Mouse (Mus musculus): ENCODE data around the gene Thoc7.
"Not testable (repeated sequence)": the region's sequence is repeated elsewhere in the genome, so short reads cannot be mapped to it uniquely, and the experiment has no call there.

Thoc7 gene

DNA sequence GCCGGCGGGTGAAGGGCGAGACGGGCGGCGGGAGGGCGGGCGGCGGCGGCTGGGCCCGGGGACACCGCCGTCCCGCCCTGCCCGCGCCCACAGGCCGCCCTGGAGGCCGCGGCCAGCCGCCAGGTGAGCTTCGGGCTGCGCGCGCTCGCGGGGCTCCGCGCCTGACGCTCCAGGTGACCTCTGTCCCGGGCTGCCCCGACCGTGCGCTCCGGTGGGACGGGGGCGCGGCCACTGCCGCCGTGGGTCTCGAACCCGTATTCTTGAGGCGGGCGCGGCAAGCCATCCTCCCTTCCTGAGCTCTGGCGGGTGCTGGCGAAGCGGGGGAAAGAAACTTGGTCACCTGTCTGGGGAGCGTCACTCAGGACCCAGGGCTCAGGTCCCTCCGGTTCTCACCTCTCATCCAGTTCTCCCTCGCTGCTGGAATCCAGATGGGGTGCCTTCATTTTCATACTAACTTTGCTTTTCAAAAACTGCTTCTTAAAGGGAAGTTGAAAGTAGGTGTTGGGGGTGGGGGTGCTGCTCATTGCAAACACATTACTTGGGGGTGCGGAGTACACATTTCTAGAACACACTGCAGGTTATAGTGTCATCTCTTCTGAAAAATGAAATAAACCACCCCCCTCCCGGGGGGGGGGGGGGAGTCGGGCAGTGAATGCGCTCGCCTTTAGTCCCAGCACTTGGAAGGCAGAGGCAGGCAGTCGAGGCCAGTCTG, at the start of gene Thoc7, which contains the start of gene Atxn7:
TSS of gene Thoc7 (minus strand) at position 452 of the 712 bp plus-strand sequence.
TSS of gene Atxn7 (plus strand) at position 40 of the 712 bp plus-strand sequence.
- peak; percentile 69 to 71 for DNase-seq (ENCODE audit: low spot score in 2 of 2)

DNA sequence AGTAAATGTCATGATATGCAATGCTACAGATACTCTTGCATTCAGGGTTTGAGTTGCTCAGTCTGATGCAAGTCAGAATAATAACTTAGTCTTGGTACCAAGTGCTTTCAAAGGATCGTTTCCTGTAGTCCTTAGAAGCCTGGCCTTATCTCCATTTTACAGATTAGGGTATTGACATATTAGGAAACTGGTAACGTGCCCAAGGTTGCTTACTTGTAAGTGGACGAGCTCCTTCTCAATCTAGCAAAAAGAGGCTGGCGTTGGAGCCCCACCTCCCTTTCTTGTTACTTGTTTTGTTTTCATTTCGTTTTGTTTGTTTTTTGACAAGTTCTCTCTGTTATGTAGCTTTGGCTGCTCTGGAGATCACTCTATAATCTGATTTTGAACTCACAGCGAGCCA, 48.1 kb upstream of the Thoc7 start:
- DNase-seq (ENCODE audit: low spot score in 2 of 2) = no peak

DNA sequence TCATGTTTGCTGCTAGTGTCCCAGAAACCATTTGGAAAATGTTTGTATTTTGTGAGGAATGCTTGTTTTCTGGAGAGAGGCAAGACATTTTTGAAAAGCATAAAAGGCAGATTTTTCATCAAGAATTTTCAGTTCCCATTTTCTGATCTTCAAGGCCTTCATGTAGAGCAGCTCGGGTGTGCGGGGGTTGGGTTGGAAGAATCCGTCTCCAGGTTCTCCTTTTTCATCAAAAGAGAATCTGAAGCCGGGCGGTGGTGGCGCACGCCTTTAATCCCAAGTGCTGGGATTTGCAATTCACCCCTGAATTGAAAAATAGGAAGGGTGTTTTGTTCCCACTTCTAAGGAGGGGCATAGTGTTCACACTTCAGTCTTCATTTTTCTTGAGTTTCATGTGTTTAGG, 41.1 kb upstream of the Thoc7 start:
- no peak for DNase-seq (ENCODE audit: low spot score in 2 of 2)

- no peak for DNase-seq (ENCODE audit: low spot score in 2 of 2)
Observed at GRCm38 (mm10) chr14:13995206-13996097, 33.8 kb upstream of the Thoc7 start.

DNA sequence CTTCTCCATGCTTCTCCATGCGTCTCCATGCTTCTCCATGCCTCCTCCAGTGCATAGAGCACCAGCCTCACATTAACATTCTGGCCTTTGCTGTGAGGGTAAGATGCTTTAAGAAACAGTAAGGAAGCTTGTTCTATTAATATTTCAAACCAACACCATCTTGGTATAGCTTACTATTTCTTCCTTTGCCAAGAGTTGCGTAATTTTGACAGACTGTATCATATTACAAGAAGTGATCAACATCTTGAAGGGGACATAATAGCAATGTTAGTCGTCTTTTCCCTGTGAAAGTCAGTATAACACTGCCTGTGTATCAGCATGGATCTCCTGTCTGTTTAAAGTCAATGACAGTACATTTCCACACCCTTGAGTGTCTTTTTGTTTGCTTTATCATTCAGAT, 29.1 kb upstream of the Thoc7 start:
- no peak for DNase-seq (ENCODE audit: low spot score in 2 of 2)

DNA sequence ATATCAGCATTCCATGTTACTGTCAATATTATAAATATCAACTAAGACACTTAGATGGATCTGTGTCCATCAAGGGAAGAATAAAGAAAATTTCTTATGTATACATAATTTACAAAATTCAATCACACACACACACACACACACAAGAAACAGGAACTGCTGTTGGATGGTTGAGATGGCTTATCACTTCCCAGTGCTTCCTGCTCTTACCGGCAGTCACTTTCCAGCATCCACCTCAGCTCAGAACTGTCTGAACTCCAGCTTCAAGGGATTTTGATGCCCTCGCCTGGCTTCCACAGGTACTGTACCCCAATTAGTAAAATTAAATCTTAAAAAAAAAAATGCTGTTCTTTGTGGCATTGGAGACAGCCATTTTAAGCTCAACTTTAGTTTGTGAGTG, 26.7 kb upstream of the Thoc7 start:
- DNase-seq (ENCODE audit: low spot score in 2 of 2) = no peak

DNA sequence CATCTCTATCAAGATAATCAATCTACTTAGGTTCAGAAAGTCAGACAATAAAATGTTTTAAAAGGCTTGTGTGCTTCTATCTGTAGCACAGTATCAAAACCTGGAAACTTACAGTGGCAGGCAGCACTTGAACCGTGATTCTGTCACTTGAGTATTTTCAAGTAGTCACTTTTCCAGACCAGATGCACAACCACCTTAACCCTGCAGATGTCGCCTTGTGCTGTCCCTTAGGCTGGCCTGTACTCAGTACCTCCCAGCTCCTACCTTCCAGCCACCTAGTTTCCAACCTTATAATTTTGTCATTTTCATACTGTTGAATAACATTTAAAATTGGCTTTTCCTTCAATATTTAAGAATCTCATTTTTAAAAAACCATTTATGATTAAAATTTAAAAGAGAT, 20.5 kb upstream of the Thoc7 start:
- no peak for DNase-seq (ENCODE audit: low spot score in 2 of 2)

DNA sequence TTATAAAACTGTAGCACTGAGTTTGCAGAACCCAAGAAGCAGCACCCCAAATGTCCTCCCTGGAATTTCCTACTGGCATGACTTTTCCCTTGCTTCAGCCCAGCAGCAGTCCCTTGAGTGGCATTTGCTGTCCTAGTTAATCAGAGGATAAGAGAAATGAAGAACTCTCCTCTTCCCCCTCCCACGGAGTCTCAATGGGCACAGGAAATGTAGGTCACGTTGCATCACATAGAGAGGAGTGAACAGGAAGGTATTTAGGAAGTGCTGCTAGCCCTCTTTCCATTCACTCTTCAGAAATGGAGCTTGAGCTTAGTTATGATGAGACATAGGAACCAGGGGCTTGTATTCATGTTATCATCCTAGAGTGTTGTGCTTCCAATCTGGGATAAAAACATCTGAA, 19.6 kb upstream of the Thoc7 start:
- DNase-seq (ENCODE audit: low spot score in 2 of 2) = no peak

GRCm38 (mm10) chr14:13977498-13977897, 15.8 kb upstream of the Thoc7 start:
- DNase-seq (ENCODE audit: low spot score in 2 of 2) = no peak

DNA sequence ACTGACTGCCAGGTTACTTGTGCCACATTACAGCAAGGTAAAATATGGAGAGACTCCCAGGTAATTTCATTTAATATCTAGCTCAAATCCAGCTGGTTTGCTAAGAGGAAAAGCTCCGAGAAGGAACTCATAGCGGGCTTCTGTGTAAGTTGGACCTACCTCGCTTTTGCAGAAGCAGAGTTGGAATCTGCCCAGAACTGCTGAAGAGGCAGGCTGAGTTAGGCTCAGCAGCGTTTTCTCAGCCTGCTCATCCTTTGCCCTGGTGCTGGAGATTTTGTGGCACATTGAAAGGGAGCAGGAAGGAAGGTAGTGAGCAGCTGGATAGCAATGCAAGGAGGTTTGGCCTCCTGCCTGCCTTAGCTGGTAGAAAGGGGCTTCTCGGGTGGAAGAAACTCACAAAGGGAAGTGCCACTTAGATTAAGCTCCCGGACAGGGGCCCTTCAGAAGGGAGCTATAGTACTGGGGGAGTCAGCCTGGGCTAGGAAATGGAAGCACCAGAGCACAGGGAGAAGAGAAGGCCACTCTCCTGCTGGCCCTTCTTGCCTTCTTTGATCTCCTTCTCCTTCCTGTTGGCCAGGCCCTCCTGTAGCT, 10.1 kb upstream of the Thoc7 start:
- no peak for DNase-seq (ENCODE audit: low spot score in 2 of 2)

DNA sequence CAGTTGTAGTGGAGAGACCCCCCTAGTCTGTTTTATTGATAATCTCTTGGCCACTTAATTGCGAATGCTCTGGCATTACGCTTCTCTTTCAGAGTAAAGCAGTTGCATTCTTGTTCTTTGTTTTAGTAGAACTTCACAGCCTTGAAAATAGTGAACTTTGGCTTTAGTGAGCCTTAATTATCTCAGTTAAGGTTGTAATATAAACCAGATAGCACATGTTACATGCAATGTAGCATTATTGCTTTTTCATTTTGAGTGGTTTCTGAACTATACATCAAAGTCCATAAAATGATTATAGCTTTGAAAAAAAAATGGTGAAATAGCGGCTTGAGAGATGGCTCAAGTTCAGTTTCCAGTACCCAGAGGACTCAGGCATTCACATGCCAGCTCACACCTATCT, 8.9 kb upstream of the Thoc7 start:
- DNase-seq (ENCODE audit: low spot score in 2 of 2) = no peak

- DNase-seq (ENCODE audit: low spot score in 2 of 2) = no peak
Observed at GRCm38 (mm10) chr14:13968476-13968875, 6.8 kb upstream of the Thoc7 start.

- no peak for DNase-seq (ENCODE audit: low spot score in 2 of 2)
Observed at GRCm38 (mm10) chr14:13967607-13968006, 6.0 kb upstream of the Thoc7 start.

DNA sequence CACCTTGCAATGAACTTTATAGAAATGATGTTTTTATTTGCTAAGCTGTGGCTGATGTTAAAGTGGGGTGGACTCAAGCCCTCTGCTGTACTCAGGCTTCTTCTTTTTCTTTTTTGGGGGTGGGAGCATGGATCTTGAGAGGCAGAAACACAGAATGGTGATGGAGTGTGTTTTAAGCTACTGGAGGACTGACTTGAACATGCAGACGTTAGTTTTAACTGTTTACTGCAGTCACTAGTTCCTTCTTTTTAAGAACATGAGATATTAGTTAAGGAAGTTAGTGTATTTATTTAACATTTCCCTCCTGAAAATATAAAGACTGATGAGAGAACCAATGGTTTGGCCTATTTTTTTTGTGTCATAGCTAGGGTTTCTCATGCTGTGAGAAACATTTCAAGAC, 1.9 kb upstream of the Thoc7 start:
- DNase-seq (ENCODE audit: low spot score in 2 of 2) = no peak

GRCm38 (mm10) chr14:13962476-13962875, 824 bp upstream of the Thoc7 start:
- DNase-seq (ENCODE audit: low spot score in 2 of 2) = no peak

DNA sequence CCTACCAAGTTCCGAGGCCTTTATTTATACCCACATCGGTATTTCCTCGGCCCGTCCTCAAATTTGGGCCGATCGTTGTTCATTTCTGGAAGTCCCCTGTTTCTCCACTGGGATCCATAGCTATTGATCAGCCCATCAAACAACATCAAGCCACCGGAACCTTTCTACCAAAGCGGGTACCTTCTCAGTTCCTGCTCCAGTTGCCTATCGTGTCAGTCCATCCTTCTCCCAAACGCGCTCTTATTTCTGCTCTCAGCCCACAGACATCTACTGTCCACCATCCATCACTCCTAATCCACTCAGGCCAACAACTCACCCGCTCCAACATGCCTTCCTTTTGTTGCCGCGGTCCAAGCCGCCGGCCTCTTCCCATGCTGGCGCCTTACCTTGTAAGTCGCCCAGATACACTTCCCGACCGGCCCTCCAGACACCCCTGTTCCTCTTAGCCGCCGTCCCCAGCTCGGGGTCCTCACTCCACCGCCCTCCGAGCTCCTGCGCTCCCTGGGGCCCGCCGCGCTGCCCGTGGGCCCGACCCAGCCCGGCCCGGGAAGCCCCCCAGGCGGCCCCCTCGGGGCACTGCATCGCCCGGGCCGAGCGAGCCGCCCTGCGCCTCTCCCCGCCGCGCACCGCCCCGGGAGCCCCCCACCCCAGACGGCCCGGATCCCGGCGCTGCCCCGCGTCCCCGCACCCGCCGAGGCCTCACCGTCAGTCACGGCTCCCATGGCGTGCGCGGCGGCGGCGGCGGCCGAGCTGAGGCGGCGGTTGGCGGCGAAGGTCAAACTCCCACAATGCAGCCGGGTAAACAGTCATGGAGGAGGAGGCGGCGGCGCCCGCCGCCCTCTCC, 948 bp downstream of the Thoc7 start:
- DNase-seq (ENCODE audit: low spot score in 2 of 2) = peak; percentile 71 to 77

DNA sequence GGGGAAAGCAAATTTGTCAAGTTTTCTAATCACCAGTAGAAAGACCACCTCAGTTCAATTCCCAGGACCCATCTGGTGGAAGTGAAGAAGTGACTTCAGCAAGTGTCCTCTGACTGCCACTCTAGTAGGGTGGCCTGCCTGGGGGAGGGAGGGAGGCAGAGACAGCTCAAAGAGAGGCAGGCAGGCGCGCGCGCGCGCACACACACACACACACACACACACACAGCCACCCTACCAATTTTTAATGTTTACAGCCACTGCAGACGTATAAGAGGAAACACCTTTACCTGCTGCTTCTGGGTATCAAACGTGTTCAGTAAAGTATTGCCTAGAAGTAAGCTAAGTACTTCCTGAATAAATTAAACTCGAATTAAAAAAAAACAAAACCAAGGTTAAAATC, 1.6 kb downstream of the Thoc7 start:
- DNase-seq (ENCODE audit: low spot score in 2 of 2) = peak; percentile 33 to 69

DNA sequence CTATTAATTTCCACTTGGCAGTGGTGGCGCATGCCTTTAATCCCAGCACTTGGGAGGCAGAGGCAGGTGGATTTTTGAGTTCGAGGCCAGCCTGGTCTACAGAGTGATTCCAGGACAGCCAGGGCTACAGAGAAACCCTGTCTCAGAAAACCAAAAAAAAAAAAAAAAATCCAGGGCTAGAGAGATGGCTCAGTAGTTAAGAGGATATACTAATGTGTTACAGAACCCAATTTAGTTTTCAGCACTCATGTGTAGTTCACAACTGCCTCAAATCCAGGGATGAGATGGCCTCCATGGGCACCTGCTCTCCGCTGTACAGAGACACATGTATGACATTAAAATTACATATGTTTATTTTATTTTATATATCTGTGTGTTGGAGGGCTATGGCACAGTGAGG, 9.5 kb downstream of the Thoc7 start:
- not testable (repeated sequence) for DNase-seq (ENCODE audit: low spot score in 2 of 2)

DNA sequence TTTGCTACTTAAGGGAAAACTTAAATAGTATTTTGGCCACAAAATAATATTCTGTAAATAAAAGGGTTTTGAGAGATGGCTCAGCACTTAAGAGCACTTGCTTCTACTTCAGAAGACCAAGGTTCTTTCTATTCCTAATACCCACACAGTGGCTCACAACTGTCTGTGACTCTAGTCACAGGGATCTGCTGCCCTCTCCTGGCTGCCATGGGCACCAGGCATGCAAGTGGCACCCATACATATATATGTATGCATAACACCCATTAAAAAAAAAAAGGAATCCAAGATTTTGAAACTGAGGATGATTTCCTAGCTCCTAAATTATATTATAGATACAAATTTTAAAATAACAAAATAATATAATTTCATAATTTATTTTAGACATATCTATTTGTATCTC, 11.3 kb downstream of the Thoc7 start:
- peak in 1 of 2 experiments; percentile 71 for DNase-seq (ENCODE audit: low spot score in 2 of 2)

DNA sequence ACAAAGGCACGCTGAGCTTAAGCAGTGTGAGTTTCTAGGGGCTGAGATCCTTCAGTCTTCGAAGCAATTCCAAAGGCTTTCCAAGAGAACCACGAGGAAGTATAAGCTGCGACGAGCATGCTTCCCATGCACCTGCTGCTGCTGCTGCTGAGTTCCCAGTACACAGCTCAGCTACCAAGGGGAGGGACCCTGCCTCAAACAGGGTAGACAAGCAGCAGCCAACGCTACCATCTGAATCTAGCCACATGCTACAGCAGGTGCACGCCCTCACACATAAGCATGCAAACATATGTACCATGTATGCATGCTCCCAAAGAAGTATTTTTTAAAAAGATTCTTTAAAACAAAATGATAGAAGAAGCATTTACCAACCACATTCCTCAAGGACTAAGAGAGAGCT, 13.3 kb downstream of the Thoc7 start:
- no peak for DNase-seq (ENCODE audit: low spot score in 2 of 2)

GRCm38 (mm10) chr14:13944686-13945085, 17.0 kb downstream of the Thoc7 start:
- no peak for DNase-seq (ENCODE audit: low spot score in 2 of 2)

DNA sequence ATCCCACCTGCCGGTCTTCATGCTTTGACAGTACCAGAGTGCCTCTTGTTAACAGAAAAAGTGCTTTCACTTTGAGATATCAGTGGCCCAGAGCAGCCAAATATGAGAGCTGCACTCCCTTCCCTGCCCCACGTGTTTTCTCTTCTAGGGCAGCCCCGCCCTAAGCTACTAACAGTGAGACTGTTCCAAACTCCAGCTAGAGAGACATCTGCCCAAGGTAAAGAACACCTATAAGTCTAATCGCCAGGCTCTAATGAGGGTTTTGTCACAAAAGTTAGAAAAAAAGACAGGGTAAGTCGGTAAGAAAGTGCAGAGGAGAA, 27.6 kb downstream of the Thoc7 start:
- no peak for DNase-seq (ENCODE audit: low spot score in 2 of 2)

All from spleen, postnatal 10 days (tissue).